Mouse (Mus musculus): ENCODE data around the gene 4930451I11Rik. TPM values are rescaled to one million over a fixed set of nuclear protein-coding genes. Genes with fewer than 3 reads are reported as not detected.

4930451I11Rik gene
- not detected in 2 replicates for polyA plus RNA-seq (2012; rRNA removed)

DNA sequence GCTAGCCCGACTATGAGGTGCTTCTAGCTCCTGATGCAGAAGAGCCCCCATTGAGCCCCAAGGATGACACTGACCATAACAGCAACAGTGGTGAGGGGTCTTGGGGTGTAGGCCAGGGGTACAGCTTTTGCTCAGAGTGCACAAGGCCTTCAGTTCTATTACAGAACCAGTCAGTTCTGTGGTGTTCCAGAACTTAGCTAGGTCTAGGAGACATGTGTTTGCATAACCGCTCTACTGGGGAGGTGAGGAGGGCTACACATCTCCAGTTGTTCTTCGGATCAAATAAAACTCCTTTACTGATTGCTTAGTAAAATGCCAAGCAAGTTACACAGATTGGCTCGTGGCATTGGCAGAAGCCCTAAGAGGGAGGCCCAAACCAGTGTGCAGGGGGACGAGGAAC lies at the start of gene 4930451I11Rik:
4930451I11Rik (minus strand) TSS at position 101 of the 400 bp plus-strand sequence.
- TF ChIP-seq CTCF (IDR thresholded peaks at IDR 0.05; ENCODE audit: extremely low read depth, insufficient read depth, insufficient read length, insufficient replicate concordance) = no peak
- no peak for TF ChIP-seq POLR2A (IDR thresholded peaks at IDR 0.05; ENCODE audit: low read depth, low read length)
- Histone ChIP-seq H3K4me3 (ENCODE audit: extremely low read depth, insufficient read depth, insufficient read length) (peak within 1 kb of the TSS; percentile 25; the same call in 1 of the 2 replicates), H3K27me3 (ENCODE audit: control insufficient read depth, insufficient read depth, low read length) (no peaks in the 10 kb centered on the region), H3K36me3 (ENCODE audit: control insufficient read depth, insufficient read depth, low read length) (no peaks in the 10 kb centered on the region), H3K4me1 (ENCODE audit: control insufficient read depth, insufficient read depth, insufficient read length) (0 out of 2 replicates have a peak, but pooled peaks cover 2% of the 10 kb centered on the region), H3K27ac (ENCODE audit: insufficient read depth, low read length) (no peak within 1 kb of the TSS)
- no peak for DNase-seq (ENCODE audit: low read depth in 1 of 2, low spot score in 2 of 2)
- WGBS = 64% methylated on average over 5 of the region's 5 CpGs

DNA sequence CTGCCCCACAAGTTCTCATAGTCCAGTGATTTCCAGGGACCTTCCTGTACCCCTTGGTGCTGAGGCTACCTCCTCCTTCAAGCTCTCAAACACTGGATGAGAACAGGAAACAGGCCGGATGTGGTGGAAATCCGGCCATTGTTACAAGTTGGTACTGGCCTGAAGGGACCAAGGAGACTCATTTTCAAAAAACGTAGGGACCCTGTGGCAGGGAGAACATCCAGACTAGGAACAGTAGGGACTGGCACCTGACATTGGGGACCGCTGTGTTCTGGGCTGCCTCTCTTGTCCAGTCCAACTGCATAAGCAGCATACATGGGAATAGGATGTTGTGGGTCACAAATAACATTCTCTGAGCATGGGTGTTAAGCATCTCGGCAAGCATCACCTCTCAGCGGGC lies 49.6 kb upstream of the 4930451I11Rik start:
- no peaks in the 10 kb centered on the region for H3K27me3 ChIP-seq (ENCODE audit: control insufficient read depth, insufficient read depth, low read length)
- DNase-seq (ENCODE audit: low read depth in 1 of 2, low spot score in 2 of 2) = no peak
- TF ChIP-seq POLR2A (IDR thresholded peaks at IDR 0.05; ENCODE audit: low read depth, low read length) (no peak), CTCF (IDR thresholded peaks at IDR 0.05; ENCODE audit: extremely low read depth, insufficient read depth, insufficient read length, insufficient replicate concordance) (no peak)
- peaks cover 17% of the 10 kb centered on the region; the same call in 1 of the 2 replicates for H3K4me1 ChIP-seq (ENCODE audit: control insufficient read depth, insufficient read depth, insufficient read length)
- WGBS = 31% methylated on average over 6 of the region's 6 CpGs
- no peak overlapping the region for H3K4me3 ChIP-seq (ENCODE audit: extremely low read depth, insufficient read depth, insufficient read length)
- H3K36me3 ChIP-seq (ENCODE audit: control insufficient read depth, insufficient read depth, low read length) = peaks cover 31% of the 10 kb centered on the region
- no peak overlapping the region for H3K27ac ChIP-seq (ENCODE audit: insufficient read depth, low read length)

DNA sequence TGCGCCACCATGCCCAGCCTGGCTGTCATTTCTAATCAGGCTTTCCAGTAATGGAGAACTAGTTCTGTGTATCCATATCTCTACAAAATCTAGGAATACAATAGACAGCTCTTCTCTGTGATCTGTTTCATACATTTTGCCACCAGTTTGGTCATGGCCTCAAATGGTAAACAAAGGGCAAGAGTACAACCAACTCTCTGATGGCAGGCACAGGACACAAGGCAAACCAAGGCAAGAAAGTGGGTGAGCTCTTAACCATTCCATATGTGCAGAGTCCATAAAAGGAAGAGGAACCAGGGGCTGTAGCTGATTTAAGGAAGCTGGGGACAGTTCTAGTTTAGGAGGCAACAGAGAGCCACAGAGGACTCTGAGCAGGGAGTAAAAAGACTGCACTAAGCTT lies 45.8 kb upstream of the 4930451I11Rik start:
- Histone ChIP-seq H3K4me3 (ENCODE audit: extremely low read depth, insufficient read depth, insufficient read length) (no peak overlapping the region), H3K27me3 (ENCODE audit: control insufficient read depth, insufficient read depth, low read length) (no peaks in the 10 kb centered on the region), H3K27ac (ENCODE audit: insufficient read depth, low read length) (no peak overlapping the region), H3K4me1 (ENCODE audit: control insufficient read depth, insufficient read depth, insufficient read length) (peaks cover 7% of the 10 kb centered on the region; the same call in 1 of the 2 replicates), H3K36me3 (ENCODE audit: control insufficient read depth, insufficient read depth, low read length) (peaks cover 57% of the 10 kb centered on the region)
- no peak for DNase-seq (ENCODE audit: low read depth in 1 of 2, low spot score in 2 of 2)
- WGBS = 96% methylated on average over 1 of the region's 1 CpGs
- TF ChIP-seq POLR2A (IDR thresholded peaks at IDR 0.05; ENCODE audit: low read depth, low read length) (no peak), CTCF (IDR thresholded peaks at IDR 0.05; ENCODE audit: extremely low read depth, insufficient read depth, insufficient read length, insufficient replicate concordance) (no peak)

DNA sequence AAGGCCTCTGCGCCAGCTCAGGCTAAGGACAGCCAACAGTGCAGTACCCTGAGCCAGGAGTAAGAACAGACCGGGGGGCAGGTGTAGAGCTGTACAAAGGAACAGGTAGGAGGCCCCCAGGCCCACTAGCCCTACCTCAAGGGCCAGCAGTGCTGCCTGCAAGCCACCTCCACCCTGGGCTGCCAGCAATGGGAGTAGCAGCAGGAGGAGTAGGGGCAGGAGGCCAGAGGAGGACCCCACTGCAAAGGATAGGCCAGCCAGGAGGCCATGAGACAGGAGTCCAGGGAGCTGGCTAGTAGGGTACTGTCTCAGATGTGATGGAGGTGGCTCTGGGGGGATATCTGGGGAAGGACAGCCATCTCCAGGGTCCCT lies 39.1 kb upstream of the 4930451I11Rik start:
- Histone ChIP-seq H3K4me1 (ENCODE audit: control insufficient read depth, insufficient read depth, insufficient read length) (no peaks in the 10 kb centered on the region), H3K27ac (ENCODE audit: insufficient read depth, low read length) (no peak overlapping the region), H3K27me3 (ENCODE audit: control insufficient read depth, insufficient read depth, low read length) (no peaks in the 10 kb centered on the region), H3K36me3 (ENCODE audit: control insufficient read depth, insufficient read depth, low read length) (peaks cover 70% of the 10 kb centered on the region), H3K4me3 (ENCODE audit: extremely low read depth, insufficient read depth, insufficient read length) (no peak overlapping the region)
- 87% methylated on average over 2 of the region's 2 CpGs for WGBS
- TF ChIP-seq POLR2A (IDR thresholded peaks at IDR 0.05; ENCODE audit: low read depth, low read length) (no peak), CTCF (IDR thresholded peaks at IDR 0.05; ENCODE audit: extremely low read depth, insufficient read depth, insufficient read length, insufficient replicate concordance) (no peak)
- no peak for DNase-seq (ENCODE audit: low read depth in 1 of 2, low spot score in 2 of 2)

DNA sequence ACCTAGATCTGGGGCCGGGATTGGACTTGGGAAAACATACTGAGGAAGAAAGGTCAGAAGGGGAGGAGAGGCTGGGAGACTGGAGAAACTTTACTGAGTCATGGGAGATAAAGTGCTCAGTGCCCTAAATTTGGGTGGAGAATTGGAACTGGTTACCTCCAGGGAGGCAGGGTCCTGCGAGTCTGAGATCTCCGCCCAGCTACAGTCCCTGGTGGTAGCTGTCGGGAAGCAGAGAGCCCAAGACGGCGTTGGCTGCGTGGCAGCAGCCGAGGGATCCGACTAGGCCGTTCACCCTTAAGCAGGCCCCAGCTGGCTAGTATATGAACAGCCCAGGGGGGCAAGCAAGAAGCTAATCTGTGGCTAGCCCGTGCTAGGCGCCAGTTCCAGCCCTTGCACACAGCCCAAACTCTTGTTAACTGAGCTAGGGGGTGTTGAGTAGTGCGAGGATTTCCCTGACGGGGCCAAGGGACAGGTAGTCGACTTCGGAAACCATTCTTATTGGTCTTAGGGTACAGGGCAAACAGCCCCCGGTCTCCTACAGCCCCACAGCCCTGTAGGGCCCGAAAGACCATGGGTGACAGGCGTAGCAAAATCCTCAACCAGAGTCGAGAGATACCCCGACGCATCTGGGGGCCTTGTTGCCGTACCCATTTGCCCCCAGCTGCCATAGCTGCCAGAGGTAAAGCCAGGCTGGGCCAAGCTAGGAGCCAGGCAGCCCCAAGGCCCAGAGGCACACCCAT lies 38.5 kb upstream of the 4930451I11Rik start:
- WGBS = 95% methylated on average over 23 of the region's 23 CpGs

DNA sequence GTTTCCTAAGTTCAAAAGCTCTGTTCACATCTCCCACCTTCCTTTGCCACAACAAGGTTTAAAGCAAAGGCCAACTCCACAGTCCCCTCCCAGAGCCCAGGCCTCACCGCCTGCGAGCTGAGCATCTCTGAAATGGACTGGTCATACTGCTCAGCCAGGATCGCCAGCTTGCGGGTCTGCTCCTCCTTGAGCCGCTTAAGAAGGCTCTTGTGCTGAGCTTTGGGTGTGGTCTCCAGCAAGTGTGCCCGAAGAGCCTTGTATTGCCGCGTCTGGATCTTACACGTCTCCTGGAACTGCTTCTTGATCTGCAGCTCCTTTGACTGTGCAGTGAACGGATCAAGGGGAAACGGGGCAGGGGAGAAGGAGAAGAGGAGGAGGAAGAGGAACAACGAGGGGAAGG lies 36.6 kb upstream of the 4930451I11Rik start:
- WGBS = 84% methylated on average over 12 of the region's 12 CpGs
- no peaks in the 10 kb centered on the region for H3K27me3 ChIP-seq (ENCODE audit: control insufficient read depth, insufficient read depth, low read length)
- H3K27ac ChIP-seq (ENCODE audit: insufficient read depth, low read length) = no peak overlapping the region
- no peak overlapping the region for H3K4me3 ChIP-seq (ENCODE audit: extremely low read depth, insufficient read depth, insufficient read length)
- DNase-seq (ENCODE audit: low read depth in 1 of 2, low spot score in 2 of 2) = no peak
- no peaks in the 10 kb centered on the region for H3K4me1 ChIP-seq (ENCODE audit: control insufficient read depth, insufficient read depth, insufficient read length)
- H3K36me3 ChIP-seq (ENCODE audit: control insufficient read depth, insufficient read depth, low read length) = peaks cover 52% of the 10 kb centered on the region
- no peak for TF ChIP-seq CTCF (IDR thresholded peaks at IDR 0.05; ENCODE audit: extremely low read depth, insufficient read depth, insufficient read length, insufficient replicate concordance)
- no peak for TF ChIP-seq POLR2A (IDR thresholded peaks at IDR 0.05; ENCODE audit: low read depth, low read length)

More for the DNA sequence above, 38.5 kb upstream of the 4930451I11Rik start:
- Histone ChIP-seq H3K4me1 (ENCODE audit: control insufficient read depth, insufficient read depth, insufficient read length) (no peaks in the 10 kb centered on the region), H3K4me3 (ENCODE audit: extremely low read depth, insufficient read depth, insufficient read length) (no peak overlapping the region), H3K27ac (ENCODE audit: insufficient read depth, low read length) (no peak overlapping the region), H3K36me3 (ENCODE audit: control insufficient read depth, insufficient read depth, low read length) (peaks cover 65% of the 10 kb centered on the region), H3K27me3 (ENCODE audit: control insufficient read depth, insufficient read depth, low read length) (no peaks in the 10 kb centered on the region)
- DNase-seq (ENCODE audit: low read depth in 1 of 2, low spot score in 2 of 2) = no peak
- no peak for TF ChIP-seq CTCF (IDR thresholded peaks at IDR 0.05; ENCODE audit: extremely low read depth, insufficient read depth, insufficient read length, insufficient replicate concordance)
- TF ChIP-seq POLR2A (IDR thresholded peaks at IDR 0.05; ENCODE audit: low read depth, low read length) = no peak

DNA sequence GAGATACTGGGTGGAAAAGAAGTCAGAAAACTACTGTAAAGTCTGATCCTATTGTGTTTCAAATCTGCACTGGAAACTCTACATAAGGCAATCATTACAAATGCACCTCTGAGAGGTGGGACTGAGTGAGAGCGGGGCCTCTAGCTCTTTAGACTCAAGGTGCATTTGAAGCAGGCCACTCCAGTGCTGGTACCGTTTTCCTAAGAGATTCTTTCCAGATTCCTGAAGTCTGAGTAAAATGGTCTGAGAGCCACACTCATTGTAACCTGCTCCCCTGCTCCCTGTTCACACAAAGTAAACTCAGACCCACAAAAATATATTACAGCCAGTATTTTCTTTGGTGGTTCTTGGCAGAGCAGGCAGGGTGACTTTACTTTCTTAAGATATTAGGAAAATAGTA lies 36.1 kb upstream of the 4930451I11Rik start:
- WGBS = 96% methylated on average over 2 of the region's 2 CpGs
- no peak for DNase-seq (ENCODE audit: low read depth in 1 of 2, low spot score in 2 of 2)
- H3K4me3 ChIP-seq (ENCODE audit: extremely low read depth, insufficient read depth, insufficient read length) = no peak overlapping the region
- peaks cover 48% of the 10 kb centered on the region for H3K36me3 ChIP-seq (ENCODE audit: control insufficient read depth, insufficient read depth, low read length)
- TF ChIP-seq POLR2A (IDR thresholded peaks at IDR 0.05; ENCODE audit: low read depth, low read length) = no peak
- H3K27ac ChIP-seq (ENCODE audit: insufficient read depth, low read length) = no peak overlapping the region
- H3K27me3 ChIP-seq (ENCODE audit: control insufficient read depth, insufficient read depth, low read length) = no peaks in the 10 kb centered on the region
- no peaks in the 10 kb centered on the region for H3K4me1 ChIP-seq (ENCODE audit: control insufficient read depth, insufficient read depth, insufficient read length)

All from spleen, adult 2 months (tissue).